Mouse (Mus musculus) liver, postnatal 0 days (tissue): ENCODE measurements around the gene Clec4d. TPM values are rescaled to one million over a fixed set of nuclear protein-coding genes. Genes with fewer than 3 reads are reported as not detected.
"Not testable (repeated sequence)": the region's sequence is repeated elsewhere in the genome, so short reads cannot be mapped to it uniquely, and the experiment has no call there.

Experiments used
- ATAC-seq: fragments of 200-750 bp; cut with Nextera tagmentation; 2 replicates; pipeline ENCODE4 v1.8.0; 2017; ENCODE audit warnings: mild to moderate bottlenecking, moderate library complexity
- DNase-seq: peaks from one replicate; pipeline ENCODE4 v3.0.0-alpha.2; 2016
- H3K27ac ChIP-seq: fragments of 300-500 bp; sonication (generic); 2 replicates; pipeline ENCODE4 v1.5.1; 2014; ENCODE audit warnings: antibody characterized with exemption, moderate library complexity, mild to moderate bottlenecking, low read depth
- H3K27me3 ChIP-seq: fragments of 300-500 bp; sonication (generic); 2 replicates; pipeline ENCODE4 v1.6.1; 2014; ENCODE audit warnings: low read length, control low read depth, mixed read lengths; ENCODE audit not compliant: insufficient read depth
- H3K36me3 ChIP-seq: fragments of 300-500 bp; sonication (generic); replicated peaks from 2 replicates; pipeline ENCODE4 v1.6.1; 2014; ENCODE audit warnings: mild to moderate bottlenecking, control low read depth, low read length, moderate library complexity, mixed read lengths; ENCODE audit not compliant: insufficient read depth
- H3K4me1 ChIP-seq: fragments of 300-500 bp; sonication (generic); 2 replicates; pipeline ENCODE4 v1.6.1; 2014; ENCODE audit warnings: antibody characterized with exemption, mild to moderate bottlenecking, control low read depth; ENCODE audit not compliant: insufficient read depth
- H3K4me2 ChIP-seq: fragments of 300-500 bp; sonication (generic); 2 replicates; pipeline ENCODE4 v1.6.1; 2014; ENCODE audit warnings: low read depth, mild to moderate bottlenecking, low read length, moderate library complexity, mixed read lengths
- H3K4me3 ChIP-seq: fragments of 300-500 bp; sonication (generic); 2 replicates; pipeline ENCODE4 v1.5.1; 2014; ENCODE audit warnings: low read depth, low read length
- H3K9ac ChIP-seq: fragments of 300-500 bp; sonication (generic); replicated peaks from 2 replicates; pipeline ENCODE4 v1.6.1; 2014; ENCODE audit warnings: mild to moderate bottlenecking, moderate library complexity
- H3K9me3 ChIP-seq: fragments of 300-500 bp; sonication (generic); 2 replicates; pipeline ENCODE4 v1.6.1; 2016; ENCODE audit warnings: mild to moderate bottlenecking, control low read depth, low read length, mixed read lengths
- CTCF ChIP-seq: sonication (generic); IDR thresholded peaks from 2 replicates; pipeline ENCODE4 v1.5.1; 2016; ENCODE audit warnings: antibody characterized with exemption, low read depth
- EP300 ChIP-seq: IDR thresholded peaks from 2 replicates; pipeline ENCODE4 v1.6.1; 2016; ENCODE audit warnings: antibody characterized with exemption, low read depth, mild to moderate bottlenecking
- WGBS: fragments of 180-500 bp; shearing (Covaris S2); extraction: QIAGEN DNeasy Blood & Tissue Kit; methylation state at CpG from one replicate; pipeline ENCODE4 v1.1.7; 2014; ENCODE audit not compliant: insufficient replicate concordance; 5-methylcytosine and 5-hydroxymethylcytosine counted together
- polyA plus RNA-seq: library from polyadenylated mRNA; unstranded; fragments of >200 nt; fragmentation: Nextera tagmentation; extraction: Ambion mirVana; gene quantifications from 2 replicates; pipeline ENCODE4 v1.2.1, GENCODE M21; 2015

The Clec4d gene
- polyA plus RNA-seq, 1 experiment from 2014 or later = 1.3 TPM

GRCm38 (mm10) chr6:123248862-123249261 is 13.0 kb upstream of the Clec4d start:
- not testable (repeated sequence) for ATAC-seq, H3K9me3 ChIP-seq, H3K27ac ChIP-seq, H3K4me3 ChIP-seq, H3K36me3 ChIP-seq, DNase-seq, H3K4me2 ChIP-seq, H3K9ac ChIP-seq, H3K27me3 ChIP-seq, H3K4me1 ChIP-seq
- TF ChIP-seq CTCF = peak; percentile 49
- 80% methylated on average over 2 of the region's 2 CpGs for WGBS

GRCm38 (mm10) chr6:123252735-123253134 is 9.2 kb upstream of the Clec4d start:
- TF ChIP-seq EP300 (peak; percentile 70), CTCF (no peak)

GRCm38 (mm10) chr6:123258946-123259345 is 3.0 kb upstream of the Clec4d start:
- Histone ChIP-seq H3K4me3 (no peak overlapping the region), H3K9ac (no peak overlapping the region), H3K4me2 (no peak overlapping the region), H3K27me3 (no peaks in the 10 kb centered on the region), H3K9me3 (no peaks in the 10 kb centered on the region), H3K4me1 (no peaks in the 10 kb centered on the region), H3K27ac (no peak overlapping the region), H3K36me3 (no peaks in the 10 kb centered on the region)
- DNase-seq (no peak), ATAC-seq (no peak)
- TF ChIP-seq CTCF (peak; percentile 50), EP300 (no peak)
- 73% methylated on average over 3 of the region's 3 CpGs for WGBS

More at GRCm38 (mm10) chr6:123252735-123253134, 9.2 kb upstream of the Clec4d start:
- peak; percentile 71 for ATAC-seq
- Histone ChIP-seq H3K4me2 (no peak overlapping the region), H3K4me1 (no peaks in the 10 kb centered on the region), H3K9me3 (no peaks in the 10 kb centered on the region), H3K4me3 (no peak overlapping the region), H3K9ac (no peak overlapping the region), H3K36me3 (no peaks in the 10 kb centered on the region), H3K27ac (no peak overlapping the region), H3K27me3 (no peaks in the 10 kb centered on the region)
- no peak for DNase-seq

GRCm38 (mm10) chr6:123259889-123260603 is 1.9 kb upstream of the Clec4d start:
- ATAC-seq (peak; percentile 58), DNase-seq (peak; percentile 23)
- Histone ChIP-seq H3K27me3 (no peaks in the 10 kb centered on the region), H3K4me3 (no peak overlapping the region), H3K9ac (no peak overlapping the region), H3K36me3 (no peaks in the 10 kb centered on the region), H3K4me2 (no peak overlapping the region), H3K4me1 (no peaks in the 10 kb centered on the region), H3K27ac (0 out of 2 replicates have a peak overlapping the region, but pooled peaks have one; percentile 11), H3K9me3 (no peaks in the 10 kb centered on the region)
- WGBS = 46% methylated on average over 4 of the region's 4 CpGs
- TF ChIP-seq EP300 (peak; percentile 31; the same call in 1 of the 2 replicates), CTCF (no peak)

- no peak overlapping the region for H3K4me2 ChIP-seq
- H3K4me3 ChIP-seq = no peak overlapping the region
- no peaks in the 10 kb centered on the region for H3K27me3 ChIP-seq
- H3K27ac ChIP-seq = no peak overlapping the region
- H3K36me3 ChIP-seq = no peaks in the 10 kb centered on the region
- H3K9me3 ChIP-seq = no peaks in the 10 kb centered on the region
- DNase-seq = no peak
- ATAC-seq = no peak
- TF ChIP-seq EP300 (no peak), CTCF (no peak)
- no peaks in the 10 kb centered on the region for H3K4me1 ChIP-seq
- 80% methylated on average over 1 of the region's 1 CpGs for WGBS
- H3K9ac ChIP-seq = no peak overlapping the region
Observed at GRCm38 (mm10) chr6:123260868-123261267, 1.0 kb upstream of the Clec4d start.

GRCm38 (mm10) chr6:123264194-123264593 is 2.3 kb downstream of the Clec4d start:
- Histone ChIP-seq H3K9me3 (no peaks in the 10 kb centered on the region), H3K36me3 (no peaks in the 10 kb centered on the region), H3K27ac (no peak overlapping the region), H3K27me3 (no peaks in the 10 kb centered on the region), H3K4me2 (0 out of 2 replicates have a peak overlapping the region, but pooled peaks have one; percentile 3), H3K4me1 (no peaks in the 10 kb centered on the region), H3K9ac (no peak overlapping the region), H3K4me3 (no peak overlapping the region)
- ATAC-seq (no peak), DNase-seq (no peak)
- 48% methylated on average over 3 of the region's 3 CpGs for WGBS
- TF ChIP-seq CTCF = no peak
- no peak for TF ChIP-seq EP300
